Mouse (Mus musculus) kidney, adult 18-20 months (tissue): ENCODE measurements around the gene Gm28557.
"Not testable (repeated sequence)": the region's sequence is repeated elsewhere in the genome, so short reads cannot be mapped to it uniquely, and the experiment has no call there.

Experiments
- DNase-seq: peaks from one replicate; pipeline ENCODE4 v3.0.0; 2021

Gene Gm28557

DNA sequence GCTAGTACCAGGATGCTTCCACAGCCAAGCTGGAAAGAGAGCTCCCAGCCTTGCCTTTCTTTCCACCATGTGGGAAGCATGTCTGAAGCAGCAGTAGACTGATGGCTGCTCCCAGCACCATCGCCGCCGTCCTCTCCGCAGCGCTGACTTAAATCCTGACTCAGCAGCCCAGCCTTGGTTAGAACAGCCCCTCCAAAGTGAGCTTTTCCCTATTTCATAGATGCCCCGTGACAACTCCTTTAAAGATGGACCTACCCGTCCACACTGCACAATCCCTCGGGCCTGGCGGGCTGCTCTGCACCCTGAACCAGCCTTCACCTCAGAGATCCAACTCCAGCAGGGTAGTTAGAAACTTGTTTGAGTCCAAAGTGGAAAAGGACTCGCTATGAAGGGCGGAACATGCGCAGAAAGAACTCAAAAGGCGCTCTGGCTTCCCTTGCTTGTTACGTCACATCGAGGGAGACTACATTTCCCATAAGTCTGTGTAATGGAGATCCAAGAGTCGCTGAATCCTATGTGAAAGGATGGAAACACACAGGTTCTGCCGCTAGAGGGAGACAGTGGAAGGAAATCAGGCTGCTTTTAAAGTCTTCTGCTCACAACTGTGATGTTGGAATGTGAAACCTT, at the start of gene Gm28557:
Gene Gm28557, minus strand, starts transcription at position 411 of the 627 bp plus-strand sequence.
- DNase-seq, result peak; percentile 90

DNA sequence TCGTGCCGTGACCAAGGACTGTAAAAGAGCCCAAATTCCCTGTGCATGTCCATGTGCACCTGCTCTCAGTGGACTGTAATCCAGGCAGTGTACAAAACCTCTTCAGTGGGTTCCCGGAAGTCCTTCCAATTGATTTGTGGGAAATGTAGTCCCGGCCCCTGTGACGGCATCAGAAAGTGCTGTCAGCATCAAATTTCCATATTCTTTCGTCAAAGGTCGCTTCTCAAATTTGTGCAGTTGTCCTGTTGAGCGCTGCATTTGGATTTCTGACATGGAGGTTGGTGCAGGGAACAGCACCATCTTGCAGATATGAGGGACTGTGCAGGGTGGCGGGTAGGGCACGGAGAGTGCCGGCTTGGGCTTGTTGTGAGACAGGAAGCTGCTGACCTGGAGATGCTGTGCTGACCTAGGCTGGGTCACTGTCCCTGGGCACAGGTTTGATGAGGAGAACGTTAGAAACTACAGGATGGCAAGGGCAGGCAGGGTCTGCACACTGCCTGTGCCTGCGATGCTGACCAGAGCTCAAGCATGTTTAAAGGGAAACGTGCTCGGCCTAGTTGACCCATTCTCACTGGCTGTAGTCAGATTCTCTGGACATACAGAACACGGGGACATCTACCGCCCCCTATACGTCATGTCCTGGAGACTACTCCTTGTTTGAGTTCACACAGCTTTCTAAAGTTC, 19.8 kb upstream of the Gm28557 start:
- peak; percentile 87 for DNase-seq

DNA sequence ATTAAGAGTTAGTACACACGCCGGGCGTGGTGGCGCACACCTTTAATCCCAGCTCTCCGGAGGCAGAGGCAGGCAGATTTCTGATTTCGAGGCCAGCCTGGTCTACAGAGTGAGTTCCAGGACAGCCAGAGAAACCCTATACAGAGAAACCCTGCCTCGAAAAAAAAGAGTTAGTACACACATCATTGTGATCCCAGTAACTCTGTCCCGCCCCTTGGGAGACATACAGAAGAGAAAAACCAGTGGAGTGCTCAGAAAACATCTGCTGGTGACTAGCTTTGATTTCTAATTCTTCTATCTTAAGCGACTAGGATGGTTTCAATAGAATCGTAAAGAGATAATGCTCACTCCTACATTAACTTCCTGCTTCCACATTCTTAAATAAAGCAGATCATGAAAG, 19.1 kb upstream of the Gm28557 start:
- DNase-seq, result not testable (repeated sequence)

DNA sequence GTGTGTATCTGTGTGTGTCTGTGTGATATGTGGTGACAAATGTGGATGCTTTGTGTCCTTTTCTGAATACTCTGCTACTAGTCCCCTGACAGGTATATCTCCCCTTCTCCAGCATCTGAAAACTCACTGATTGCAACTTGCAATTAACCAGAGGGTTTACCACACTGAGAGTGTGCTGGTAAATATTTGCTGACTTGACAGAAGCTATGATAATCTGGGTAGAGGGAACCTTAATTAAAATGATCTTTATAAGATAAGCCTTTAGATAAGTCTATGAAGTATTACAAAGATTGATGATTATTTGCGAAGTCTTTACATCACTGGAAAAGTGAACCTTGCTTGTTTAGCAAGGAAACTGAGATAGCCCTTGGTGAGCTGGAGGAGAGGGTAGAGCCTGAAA, 16.1 kb upstream of the Gm28557 start:
- DNase-seq, result no peak

DNA sequence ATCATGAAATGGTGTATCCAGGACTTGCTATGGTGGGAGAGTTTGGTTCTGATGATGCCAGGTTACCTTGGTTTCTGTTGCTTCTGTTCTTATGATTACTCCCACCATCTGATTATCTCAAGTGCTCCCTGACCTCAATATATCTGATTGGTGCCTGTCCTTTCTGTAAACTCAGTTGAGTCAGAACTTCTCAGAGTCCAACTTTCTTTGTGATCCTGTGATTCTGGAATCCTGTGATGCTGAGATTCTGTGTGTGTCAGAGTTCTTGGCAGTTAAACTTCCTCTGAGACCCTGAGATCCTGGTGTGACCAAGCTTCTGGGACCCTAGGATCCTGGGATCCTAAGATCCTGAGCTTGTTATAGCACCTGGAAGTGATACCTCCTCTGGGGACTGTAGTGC, 13.0 kb upstream of the Gm28557 start, which contains the start of gene Zfp759:
Gene Zfp759, plus strand, starts transcription at position 301 of the 400 bp plus-strand sequence.
- not testable (repeated sequence) for DNase-seq

DNA sequence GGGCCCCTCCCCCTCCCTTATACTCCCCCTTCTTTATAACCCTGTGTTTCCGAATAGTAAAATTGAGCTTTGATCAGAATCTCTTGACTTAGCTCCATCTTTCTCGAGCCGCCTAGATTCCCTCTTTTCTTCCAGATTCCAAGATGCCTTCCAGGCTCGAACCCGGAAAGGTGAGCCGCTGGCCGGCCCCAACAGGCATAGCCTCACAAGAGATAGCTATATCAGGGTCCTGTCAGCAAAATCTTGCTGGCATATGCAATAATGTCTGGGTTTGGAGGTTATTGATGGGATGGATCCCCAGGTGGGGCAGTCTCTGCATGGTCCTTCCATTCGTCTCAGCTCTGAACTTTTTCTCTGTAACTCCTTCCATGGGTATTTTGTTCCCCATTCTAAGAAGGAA, 7.8 kb upstream of the Gm28557 start, which contains the start of gene Rslcan18:
Gene Rslcan18, minus strand, starts transcription at position 101 of the 400 bp plus-strand sequence.
- DNase-seq, result not testable (repeated sequence)

DNA sequence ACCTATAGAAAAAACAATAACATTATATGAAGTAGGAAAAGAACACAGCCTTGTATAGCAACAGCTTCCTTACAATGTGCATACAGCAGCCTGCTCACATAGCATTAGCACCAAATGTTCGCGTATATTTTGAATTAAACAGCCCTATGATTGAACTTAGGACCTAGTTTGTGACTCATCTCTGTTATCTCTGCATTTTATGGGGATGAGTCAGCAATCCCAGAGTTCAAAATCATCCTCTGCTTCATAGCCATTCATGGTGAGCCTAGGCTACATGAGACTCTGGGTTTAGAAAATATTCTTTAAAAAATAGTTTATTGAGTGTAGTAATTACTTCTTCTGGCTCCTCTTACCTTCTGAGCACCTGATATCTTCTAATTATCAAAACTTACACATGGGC, 4.9 kb upstream of the Gm28557 start:
- DNase-seq, result no peak

DNA sequence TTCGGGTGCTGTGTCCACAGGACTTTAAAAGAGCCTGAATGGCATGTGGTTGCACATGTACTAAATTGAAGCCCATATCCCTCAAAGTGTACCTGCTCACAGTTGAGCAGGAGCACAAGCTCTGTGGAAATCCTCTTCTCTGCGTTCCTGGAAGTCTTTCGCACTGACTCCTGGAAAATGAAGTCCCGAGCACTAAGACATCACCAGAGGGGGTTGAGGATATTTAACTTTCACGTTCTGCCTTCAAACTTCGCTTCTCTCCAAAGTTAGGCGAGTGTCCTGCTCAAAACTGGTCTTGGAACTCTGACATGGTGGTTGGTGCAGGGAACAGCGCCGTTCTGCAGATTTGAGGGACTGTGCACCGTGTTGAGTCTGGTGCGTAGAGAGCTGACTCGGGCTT, 3.7 kb upstream of the Gm28557 start:
- DNase-seq, result peak; percentile 33

DNA sequence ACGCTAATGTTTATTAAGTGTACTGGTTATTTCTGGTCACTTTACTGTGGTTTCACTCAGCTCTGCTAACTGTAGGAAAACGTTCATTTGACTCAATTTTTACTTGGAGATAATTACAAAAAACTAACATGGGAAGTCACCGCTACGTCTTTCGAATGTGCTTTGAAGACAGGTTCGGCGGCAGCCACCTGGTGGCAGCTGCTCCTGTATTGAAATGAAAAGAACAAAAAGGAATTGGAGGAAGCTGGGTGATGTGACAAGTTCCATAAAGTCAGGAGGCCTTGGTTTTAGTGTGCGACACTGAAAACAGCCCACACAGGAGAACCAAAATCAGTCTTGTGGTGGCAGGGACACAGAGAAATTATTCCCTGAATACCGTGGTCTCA, 410 bp upstream of the Gm28557 start:
- peak; percentile 68 for DNase-seq

DNA sequence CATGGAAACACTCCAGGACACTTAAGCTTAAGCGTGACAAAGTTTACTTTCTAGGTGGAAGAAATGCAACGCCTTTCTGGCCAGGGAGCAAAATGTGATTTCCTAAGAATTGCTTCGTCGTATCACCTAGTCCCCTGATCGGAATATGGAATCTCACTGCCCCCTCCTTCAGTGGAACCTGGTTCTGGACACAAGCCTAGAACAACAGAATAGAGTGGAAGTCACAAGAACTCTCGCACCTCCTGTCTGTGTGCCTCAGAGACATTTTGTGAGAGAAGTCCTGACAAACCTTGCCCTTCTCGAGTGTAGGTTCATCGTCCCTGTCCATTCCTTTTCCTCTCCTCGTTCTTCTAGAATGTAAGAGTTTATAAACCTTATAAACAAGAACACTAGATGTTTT, 723 bp downstream of the Gm28557 start:
- DNase-seq, result no peak

DNA sequence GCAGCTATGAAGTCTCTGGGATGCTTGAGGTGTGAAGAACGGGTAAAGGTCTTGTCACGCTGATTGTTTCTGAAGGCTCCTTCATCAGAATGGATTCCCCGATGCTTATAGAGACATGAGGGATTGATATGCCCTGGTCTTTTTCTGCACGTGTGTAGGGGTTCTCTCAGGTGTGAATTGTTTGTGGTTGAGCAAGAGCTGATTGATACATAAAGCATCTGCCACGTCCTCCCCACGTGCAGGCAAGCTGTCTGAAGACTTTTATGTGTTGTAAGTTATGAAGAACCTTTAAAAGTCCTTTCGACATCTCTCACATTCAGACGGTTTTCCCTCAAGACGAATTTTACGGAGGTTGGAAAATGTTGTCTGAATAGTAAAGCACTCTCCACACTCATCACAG, 10.5 kb downstream of the Gm28557 start, which contains the start of gene Zfp708:
Gene Zfp708, minus strand, starts transcription at position 101 of the 400 bp plus-strand sequence.
- DNase-seq, result no peak

DNA sequence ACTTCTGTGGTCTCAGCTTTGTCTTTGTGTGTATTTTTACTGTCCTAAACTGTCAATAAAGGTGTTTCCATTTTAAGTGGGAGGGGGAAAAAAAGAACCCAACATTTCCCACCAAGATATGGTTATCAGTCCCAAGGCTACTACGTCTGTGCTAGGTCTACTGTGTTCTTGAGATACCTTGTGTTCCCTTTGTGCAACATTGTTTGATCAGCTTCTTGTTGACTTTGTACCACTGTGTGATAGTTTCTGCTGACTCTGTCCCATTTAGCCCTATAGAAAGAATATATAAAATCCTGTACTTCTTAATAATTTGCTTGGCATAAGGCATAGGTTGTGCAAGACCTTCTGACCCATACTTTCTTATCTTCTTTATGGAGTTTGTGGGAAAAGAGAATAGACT, 18.2 kb downstream of the Gm28557 start:
- DNase-seq, result no peak

DNA sequence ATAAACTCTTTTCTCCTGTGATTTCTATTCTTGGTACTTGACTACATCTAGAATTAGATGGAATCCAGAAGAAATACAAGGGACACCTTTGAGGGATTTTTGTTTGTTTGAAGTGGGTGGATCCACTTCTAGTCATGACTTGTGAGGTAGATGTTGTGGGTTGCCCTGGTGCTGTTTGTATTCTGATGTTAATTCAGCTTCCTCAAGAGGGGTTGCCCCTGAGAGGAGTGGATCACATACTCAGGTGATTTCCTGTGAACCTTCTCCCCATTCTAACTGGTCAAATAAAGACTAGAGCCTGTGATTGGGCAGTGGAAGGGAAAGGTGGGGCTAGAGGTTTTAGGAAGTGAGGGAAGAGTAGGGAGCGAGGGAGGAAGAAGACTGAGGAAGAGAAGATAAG, 26.5 kb downstream of the Gm28557 start:
- no peak for DNase-seq

DNA sequence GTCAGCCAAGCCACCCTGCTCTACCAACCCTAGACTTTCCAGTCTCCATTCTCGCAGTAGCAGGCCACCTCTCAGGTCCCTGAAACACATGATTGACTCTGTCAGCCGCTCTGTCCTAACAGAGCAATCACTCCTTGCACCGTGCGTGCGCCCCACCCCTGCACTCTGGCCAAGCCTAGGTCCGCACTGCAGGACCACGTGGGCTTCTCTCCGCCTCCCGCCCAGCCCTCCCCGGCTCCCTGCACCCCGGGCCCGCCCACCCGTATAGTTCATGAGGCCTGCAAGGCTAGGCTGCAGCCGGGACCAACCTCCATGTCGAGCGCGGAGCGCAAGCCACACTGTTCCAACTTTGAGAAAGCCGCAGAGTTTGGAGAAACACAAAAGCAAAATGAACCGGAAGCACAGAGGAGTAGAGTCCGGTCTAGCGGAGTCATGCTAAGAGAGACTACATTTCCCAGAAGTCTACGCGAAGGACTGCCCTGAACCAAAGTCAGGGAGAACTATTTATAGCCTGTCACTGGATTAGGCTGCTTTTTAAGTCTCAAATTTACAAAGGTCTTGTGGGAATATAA, 27.2 kb downstream of the Gm28557 start:
- peak; percentile 86 for DNase-seq

DNA sequence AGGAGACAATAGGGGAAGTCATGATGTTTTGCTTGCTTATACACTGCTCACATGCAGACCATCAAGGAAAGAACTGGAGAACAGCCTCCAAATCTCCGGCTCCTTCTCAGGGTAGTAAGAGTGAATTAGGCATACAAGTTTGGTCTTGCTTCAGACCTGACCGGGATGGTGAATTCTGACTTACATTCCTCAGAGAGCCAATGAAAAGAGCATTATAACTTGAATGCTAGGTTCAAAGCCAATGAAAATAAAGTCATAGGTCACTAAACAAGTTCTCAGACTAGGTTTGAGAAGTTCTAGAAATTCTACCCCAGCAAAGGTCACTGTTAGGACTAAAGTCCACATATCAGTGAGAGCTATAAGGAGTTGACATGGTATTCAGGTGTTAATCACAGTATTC, 31.2 kb downstream of the Gm28557 start:
- DNase-seq, result no peak

DNA sequence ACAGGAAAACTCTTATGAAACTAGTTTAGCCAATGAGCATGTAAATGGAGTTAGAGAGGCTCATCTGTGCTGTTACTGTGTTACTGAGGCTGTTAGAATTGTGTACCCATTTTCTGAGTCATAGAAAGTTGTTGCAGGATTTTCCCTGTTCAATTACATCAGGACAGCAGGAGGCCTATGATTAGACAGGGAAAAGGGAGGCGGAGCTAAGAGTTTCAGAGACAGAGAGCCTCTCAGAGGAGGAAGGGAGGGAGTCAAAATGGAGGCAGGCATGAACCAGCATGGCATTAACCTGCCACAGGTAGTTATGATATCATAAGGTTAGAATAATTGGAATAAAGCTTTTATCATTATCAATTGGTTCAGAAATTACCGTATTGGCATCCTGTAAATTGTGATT, 35.6 kb downstream of the Gm28557 start:
- no peak for DNase-seq

DNA sequence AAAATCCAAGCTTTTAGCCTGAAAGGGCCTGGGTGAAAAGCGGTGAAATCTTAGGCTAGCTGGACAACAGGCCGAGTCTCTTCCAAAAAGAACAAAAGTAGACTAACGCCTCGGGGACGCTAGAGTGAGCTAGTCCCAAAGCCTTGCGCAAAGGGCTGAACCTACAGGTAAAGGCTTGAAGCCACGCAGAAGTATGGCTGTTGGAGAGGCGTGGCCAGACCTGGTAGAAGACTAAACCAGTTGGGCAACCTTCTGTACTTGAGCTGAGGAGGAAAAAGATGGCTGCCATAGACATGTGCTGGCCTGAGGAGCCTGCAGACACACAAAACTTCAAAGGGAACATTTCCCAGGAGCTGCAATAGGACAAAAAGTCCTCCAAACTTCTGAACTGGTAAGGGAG, 43.0 kb downstream of the Gm28557 start:
- no peak for DNase-seq

DNA sequence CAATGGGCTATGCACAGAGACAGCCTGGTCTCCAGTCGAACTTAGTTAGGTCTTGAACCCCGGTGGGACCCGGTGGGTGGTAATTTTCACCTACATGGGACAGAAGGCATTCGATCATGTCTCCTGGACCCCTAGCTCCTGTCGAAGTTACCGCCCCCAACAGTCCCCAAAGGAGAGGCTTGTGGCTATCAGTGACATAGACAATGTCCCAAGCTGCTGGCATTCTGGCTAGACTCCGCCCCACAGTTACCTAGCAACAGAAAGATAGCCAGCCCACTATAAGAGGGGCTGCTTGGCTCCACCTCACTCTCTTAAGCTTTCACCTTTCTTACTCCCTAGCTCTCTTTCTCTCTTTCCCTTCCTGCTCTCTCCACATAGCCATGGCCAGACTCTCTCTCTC, 46.0 kb downstream of the Gm28557 start:
- no peak for DNase-seq

DNA sequence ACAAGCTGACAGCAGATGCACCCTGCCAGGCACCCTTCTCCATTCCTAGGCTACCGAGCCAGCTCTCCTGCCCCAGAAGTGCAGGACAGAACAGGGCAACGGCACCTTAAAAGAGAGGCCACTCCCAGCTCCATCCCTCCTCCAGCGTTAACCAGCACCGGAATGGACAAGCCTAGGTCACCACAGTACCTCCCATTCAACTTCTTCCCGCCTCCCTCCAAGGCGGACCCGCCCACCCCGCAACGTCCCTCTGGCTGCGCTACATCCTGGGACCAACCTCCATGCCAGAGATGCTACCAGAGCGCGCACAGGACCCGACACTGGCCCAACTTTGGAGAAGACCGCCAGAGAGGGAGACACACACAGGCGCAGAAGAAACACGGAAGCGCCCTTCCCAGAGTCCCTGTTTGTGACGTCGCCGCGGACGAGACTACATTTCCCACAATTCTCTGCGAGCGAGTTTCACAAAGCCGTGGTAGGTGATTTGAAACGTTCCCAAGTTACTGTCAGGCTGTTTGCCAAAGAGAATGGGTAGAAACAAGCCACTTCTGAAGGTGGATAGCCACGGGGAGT, 47.5 kb downstream of the Gm28557 start, which contains the start of gene Zfp712:
Gene Zfp712, minus strand, starts transcription at position 385 of the 573 bp plus-strand sequence.
- peak; percentile 96 for DNase-seq

DNA sequence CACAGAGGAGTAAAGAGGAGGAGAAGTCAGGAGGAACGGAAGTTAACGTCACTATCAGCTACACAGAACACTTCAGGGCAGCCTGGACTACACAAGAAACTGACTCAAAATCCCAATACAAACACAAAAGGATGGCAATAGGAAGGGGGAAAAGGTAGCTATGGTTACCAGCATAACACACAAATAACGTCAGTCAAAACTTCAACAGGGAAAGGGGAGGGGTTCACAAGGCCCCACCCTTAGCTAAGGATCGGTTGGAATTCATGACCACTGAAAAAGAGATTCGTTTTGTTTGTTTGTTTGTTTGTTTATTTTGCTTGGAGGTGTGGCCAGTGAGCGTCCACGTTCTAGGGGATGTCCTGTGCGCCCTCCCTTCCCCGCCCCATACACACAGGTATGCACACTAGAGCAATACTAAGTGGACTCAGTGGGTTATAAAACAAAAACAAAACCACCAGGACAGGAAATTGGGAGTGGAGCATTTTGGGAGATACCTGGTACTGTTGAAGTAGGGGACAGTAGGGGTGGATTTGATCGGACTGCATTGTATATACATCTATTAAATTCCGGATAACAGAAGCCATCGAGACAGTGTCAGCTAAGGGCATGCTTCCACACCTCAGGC, 48.1 kb downstream of the Gm28557 start:
- no peak for DNase-seq
